Mouse (Mus musculus): ENCODE measurements at regions not wholly inside any gene's neighbourhood (a gene's known extent, or its start where the extent isn't known, plus 50 kb on each side); places are given as distances from the start of the nearest gene placed in this dataset.
A peak's percentile ranks its signal among the peaks of the same experiment; 100 is the strongest.

- DNase-seq (ENCODE audit: low spot score in 2 of 2) = no peak
Observed at GRCm38 (mm10) chr5:118815783-118816182, 255.3 kb downstream of the Med13l start.

- DNase-seq (ENCODE audit: low spot score in 2 of 2) = no peak
Observed at GRCm38 (mm10) chr5:118818294-118818693, 257.8 kb downstream of the Med13l start.

DNA sequence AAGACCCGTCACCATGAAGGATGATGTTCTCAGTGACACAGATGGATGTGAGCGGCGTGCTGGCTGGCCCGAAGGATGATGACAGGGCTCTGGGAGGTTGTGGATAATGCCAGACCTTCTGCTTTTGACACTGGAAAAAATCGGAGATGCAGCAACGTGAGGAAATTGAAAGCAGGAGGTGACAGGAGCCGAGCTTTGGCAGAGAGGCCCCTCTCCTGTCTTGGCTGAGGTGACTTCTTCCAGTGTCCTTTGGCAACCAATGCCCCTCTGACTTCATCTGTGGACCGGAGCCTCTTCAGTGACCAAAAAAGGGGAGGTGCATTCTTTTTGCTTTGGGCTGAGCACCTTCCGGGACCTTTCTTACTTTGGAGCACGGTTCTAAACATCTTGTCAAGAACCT is 264.3 kb downstream of the Med13l start:
- DNase-seq (ENCODE audit: low spot score in 2 of 2) = no peak

DNA sequence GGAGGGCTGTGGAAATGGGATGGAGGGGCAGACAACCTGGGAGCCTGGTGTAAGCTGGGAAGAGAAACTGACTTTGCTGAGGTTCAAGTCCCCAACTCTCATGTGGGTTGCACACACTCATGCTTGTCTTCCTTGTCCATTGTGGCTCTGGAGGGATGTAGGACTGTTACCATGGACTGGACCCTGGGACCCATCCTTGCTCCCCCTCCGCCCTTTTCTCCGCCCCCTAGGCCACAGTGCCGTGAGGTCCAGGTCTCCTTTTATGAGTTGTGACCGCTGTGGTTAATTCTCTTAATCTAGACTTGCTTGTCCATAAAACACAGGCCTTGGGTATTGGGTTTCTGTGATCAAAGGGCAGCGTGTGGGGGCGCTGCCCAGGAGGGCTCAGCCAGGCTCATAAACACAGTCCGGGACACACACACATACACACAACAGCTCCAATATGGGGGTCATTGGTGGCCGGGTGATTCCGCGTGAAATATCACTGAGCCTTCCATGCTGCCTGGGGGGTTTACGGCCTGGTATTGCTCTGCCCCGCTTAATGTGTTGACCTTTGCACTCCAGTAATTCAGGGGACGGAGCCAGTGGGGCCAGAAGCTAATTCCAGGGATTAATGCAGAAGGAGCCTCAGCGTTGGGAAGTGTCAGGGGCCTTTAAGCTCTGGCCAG is 268.7 kb downstream of the Med13l start:
- no peak for DNase-seq (ENCODE audit: low spot score in 2 of 2)

GRCm38 (mm10) chr5:118832701-118833100 is 272.2 kb downstream of the Med13l start:
- DNase-seq (ENCODE audit: low spot score in 2 of 2) = no peak

DNA sequence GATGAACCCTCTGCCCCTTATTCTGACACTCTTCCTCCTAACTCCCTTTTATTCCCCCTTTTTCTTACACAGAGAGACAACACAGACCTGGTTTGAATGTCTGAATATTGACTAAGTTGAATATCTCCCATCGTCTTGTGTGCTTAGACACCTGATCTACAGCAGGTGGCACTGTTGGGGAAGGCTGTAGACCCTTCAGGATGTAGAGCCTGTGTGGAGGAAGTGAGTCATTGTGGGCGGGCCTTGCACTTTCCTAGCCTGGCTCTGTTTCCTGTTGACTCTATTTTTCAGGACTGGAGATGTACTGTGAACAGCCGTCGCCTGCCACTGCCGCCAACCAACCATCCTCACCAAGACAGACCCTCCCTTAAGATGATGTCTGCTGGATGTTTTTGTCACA is 273.6 kb downstream of the Med13l start:
- DNase-seq (ENCODE audit: low spot score in 2 of 2) = no peak

GRCm38 (mm10) chr5:118837001-118837400 is 276.5 kb downstream of the Med13l start:
- no peak for DNase-seq (ENCODE audit: low spot score in 2 of 2)

GRCm38 (mm10) chr5:118838421-118838820 is 277.9 kb downstream of the Med13l start:
- DNase-seq (ENCODE audit: low spot score in 2 of 2) = no peak

- no peak for DNase-seq (ENCODE audit: low spot score in 2 of 2)
Observed at GRCm38 (mm10) chr5:118839916-118840315, 279.4 kb downstream of the Med13l start.

- DNase-seq (ENCODE audit: low spot score in 2 of 2) = no peak
Observed at GRCm38 (mm10) chr5:118841210-118842016, 280.9 kb downstream of the Med13l start.

DNA sequence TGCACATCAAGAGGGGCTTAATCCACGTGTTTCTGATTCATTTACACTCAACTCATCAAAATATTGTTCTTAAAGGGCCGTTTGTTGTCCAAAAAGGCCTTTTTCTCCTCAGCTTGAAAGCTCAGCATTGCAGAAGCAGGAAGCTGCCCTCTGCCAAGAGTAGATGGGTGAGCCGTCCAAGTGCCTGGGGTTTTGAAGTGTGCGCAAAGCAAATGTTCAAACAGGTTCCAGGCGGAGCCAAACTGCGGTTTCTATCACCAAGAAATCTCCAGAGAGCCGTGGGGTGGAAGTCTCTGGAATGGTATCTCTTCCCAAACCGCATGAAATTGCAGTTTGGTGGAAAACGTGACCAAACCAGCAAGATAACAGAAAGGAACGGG is 281.5 kb downstream of the Med13l start:
- DNase-seq (ENCODE audit: low spot score in 2 of 2) = no peak

DNA sequence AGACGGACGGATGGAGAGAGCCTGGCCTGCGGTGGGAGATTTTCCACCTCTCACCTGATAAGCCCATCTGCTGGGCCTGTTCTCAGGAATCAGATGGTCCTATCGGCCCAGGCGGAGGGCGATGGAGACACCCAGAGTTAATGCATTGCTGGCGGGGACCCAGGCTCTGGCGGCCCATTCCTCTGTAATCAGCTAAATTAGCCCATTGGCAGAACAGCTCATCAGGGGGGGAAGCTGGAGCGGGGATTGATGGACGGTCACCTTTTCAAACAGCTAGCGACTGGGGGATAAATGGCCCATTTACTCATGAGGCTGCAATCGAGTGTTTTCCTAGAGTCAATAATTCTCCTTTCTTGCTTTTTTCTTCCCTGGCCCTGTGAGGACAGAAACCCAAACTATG is 296.5 kb downstream of the Med13l start:
- DNase-seq (ENCODE audit: low spot score in 2 of 2) = no peak

DNA sequence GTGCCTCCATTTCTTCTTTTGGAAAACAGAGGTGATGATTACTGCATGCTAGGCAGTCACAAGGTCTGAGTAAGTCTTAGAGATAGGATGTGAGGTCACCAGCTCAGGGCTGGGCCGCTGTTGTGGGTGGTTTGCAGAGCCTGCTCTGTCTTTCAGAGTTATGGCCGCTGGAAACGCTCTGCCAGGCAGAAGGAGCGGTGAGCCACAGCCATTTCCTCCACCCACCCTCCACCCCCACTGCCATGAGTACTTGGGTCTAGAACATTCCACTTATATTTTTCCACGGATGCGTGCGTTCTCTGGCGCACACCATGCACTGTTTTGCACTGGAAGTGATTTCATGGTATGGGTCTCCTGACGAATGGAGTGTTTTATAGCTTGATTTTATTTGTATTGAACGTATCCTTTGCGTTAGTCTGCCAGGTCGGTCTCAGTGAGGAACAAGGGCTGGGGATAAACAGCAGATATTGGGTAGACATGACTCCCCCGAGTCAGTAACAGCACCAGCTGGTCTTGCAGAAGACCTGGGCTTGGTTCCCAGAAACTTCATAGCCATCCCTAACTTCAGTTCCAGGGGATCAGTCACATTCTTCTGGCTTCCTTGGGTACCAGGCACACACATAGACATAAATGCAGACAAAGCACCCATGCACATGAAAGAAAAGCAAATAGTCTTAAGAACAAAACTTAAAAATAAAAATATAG is 300.8 kb downstream of the Med13l start:
- no peak for DNase-seq (ENCODE audit: low spot score in 2 of 2)

- DNase-seq (ENCODE audit: low spot score in 2 of 2) = no peak
Observed at GRCm38 (mm10) chr5:118867511-118867910, 307.0 kb downstream of the Med13l start.

DNA sequence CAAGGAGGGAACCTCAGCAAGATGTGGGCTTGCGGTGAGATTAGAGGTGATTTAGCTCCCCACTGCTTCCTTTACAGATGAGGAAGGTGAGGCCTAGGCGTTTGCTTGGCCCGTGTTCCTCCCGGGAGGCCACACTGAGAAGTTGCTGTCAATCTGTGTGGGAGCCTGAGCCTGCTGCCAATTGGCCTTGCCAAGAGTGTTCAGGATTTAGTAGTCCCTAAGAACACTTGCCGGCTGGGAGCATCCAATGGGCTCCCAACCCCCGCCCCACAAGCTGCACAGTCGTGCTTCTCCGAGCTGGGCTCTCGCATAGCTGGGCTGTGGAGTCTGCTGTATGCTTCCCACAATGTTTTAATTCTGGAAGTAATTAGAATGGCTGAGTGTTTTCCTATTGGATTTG is 308.9 kb downstream of the Med13l start:
- no peak for DNase-seq (ENCODE audit: low spot score in 2 of 2)

- no peak for DNase-seq (ENCODE audit: low spot score in 2 of 2)
Observed at GRCm38 (mm10) chr5:118873871-118874270, 313.4 kb downstream of the Med13l start.

- DNase-seq (ENCODE audit: low spot score in 2 of 2) = no peak
Observed at GRCm38 (mm10) chr5:118875096-118875637, 314.7 kb downstream of the Med13l start.

DNA sequence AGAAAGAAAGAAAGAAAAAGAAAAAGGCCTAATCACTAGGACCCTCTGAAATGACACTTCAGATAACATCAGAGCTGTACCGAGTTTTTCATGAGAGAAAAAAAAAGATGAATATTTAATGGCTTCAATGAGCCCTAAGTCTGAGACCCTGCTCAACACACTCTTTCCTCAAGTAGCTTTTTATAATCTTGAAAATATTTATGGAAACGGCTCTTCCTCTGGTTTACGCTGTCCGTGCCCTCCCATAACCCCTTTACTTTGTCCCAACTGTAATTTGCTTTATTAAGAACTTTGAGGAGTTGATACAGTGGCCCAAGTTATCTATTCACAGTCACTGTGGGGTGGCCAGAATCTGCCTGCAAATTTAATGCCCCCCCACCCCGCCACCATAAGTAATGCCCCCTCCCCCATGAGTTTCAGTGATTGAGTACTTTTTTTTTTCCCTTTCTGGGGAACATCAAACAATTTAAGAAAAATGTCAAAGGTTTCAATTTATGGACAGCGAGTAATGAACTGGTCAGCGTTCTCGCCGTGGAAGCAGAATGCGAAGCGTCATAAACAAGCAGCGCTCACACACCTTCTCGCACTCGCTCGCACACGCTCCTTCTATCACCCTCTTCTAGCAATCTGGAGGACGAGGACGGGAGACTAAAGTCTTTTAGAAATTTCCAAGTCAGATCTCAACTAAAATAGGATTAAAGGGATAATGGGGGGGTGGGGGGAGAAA is 316.3 kb downstream of the Med13l start:
- no peak for DNase-seq (ENCODE audit: low spot score in 2 of 2)

- peak; percentile 19 to 49 for DNase-seq (ENCODE audit: low spot score in 2 of 2)
Observed at GRCm38 (mm10) chr5:118877313-118877669, 316.8 kb downstream of the Med13l start.

GRCm38 (mm10) chr5:118877831-118878230 is 317.4 kb downstream of the Med13l start:
- no peak for DNase-seq (ENCODE audit: low spot score in 2 of 2)

- DNase-seq (ENCODE audit: low spot score in 2 of 2) = no peak
Observed at GRCm38 (mm10) chr5:118878722-118879121, 318.2 kb downstream of the Med13l start.

Data from adrenal gland, postnatal 4 days (tissue).